Comparison of ENCODE assay signal across 19 mouse cellular contexts in the genomic region with DNA sequence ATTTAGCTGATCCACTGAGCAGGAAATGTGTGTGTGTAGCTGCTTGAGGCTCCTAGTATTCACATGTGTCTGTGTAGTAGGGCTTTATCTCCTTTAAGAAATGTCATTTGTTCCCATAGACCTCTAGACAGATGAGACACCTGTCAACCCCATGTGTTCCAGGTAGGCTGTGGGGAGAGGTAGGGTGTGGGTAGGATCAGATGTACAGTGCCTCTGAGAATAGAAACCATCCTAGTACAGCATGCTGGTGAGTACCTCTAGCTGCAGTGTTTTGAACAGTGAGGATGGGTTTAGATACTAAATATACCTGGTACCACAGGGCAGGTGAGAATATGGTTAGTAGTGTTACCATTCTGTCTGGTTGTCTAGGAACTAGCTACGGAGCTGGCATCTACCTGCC.
DNase-seq lines count a peak whose midpoint lies in the region; ATAC-seq and TF ChIP-seq lines count a peak whose summit lies in the region.
"Had no signal": no experiment of that assay in that cellular context is flagged by ENCODE, and none has a peak within 500 bp of the region (broad histone marks: within the 10 kb centered on the region; RNA-seq: fewer than 3 reads in every experiment).

No protein-coding gene starts in this region.

- ATAC-seq in forebrain, embryonic 12.5 days (ENCODE audit: low FRiP score) = no peak
- no peak for ATAC-seq in forebrain, embryonic 13.5 days
- no peak for ATAC-seq in hindbrain, postnatal 0 days
- ATAC-seq in midbrain, embryonic 15.5 days (replicated peaks) = peak; percentile 38
- no peak for ATAC-seq in megakaryocyte progenitor cell, adult 5-6 weeks (replicated peaks; ENCODE audit: poor library complexity)

- H3K27me3 ChIP-seq in forebrain, embryonic 12.5 days = peaks cover 32% of the 10 kb centered on the region
- peaks cover 53% of the 10 kb centered on the region for H3K27me3 ChIP-seq in forebrain, embryonic 13.5 days
- no peaks in the 10 kb centered on the region for H3K27me3 ChIP-seq in hindbrain, postnatal 0 days (ENCODE audit: insufficient read depth, low read length)
- H3K27me3 ChIP-seq in midbrain, embryonic 15.5 days (replicated peaks) = no peaks in the 10 kb centered on the region
- H3K27me3 ChIP-seq: heart, embryonic 13.5 days; kidney, embryonic 15.5 days; megakaryocyte, embryonic 14.5 days had no signal

- 0 out of 2 replicates have a peak overlapping the region, but pooled peaks have one; percentile 53 for H3K27ac ChIP-seq in forebrain, embryonic 12.5 days
- H3K27ac ChIP-seq in forebrain, embryonic 13.5 days = peak overlapping the region; percentile 21; the same call in 1 of the 2 replicates
- H3K27ac ChIP-seq in hindbrain, postnatal 0 days = peak overlapping the region; percentile 51; the same call in 1 of the 2 replicates
- H3K27ac ChIP-seq in midbrain, embryonic 15.5 days = peak overlapping the region; percentile 77
- H3K27ac ChIP-seq: heart, adult 2 months; heart, embryonic 13.5 days; kidney, embryonic 15.5 days had no signal

- H3K4me1 ChIP-seq in forebrain, embryonic 12.5 days = peaks cover 22% of the 10 kb centered on the region
- peaks cover 9% of the 10 kb centered on the region for H3K4me1 ChIP-seq in forebrain, embryonic 13.5 days
- H3K4me1 ChIP-seq in hindbrain, postnatal 0 days (ENCODE audit: insufficient read depth, low read length) = 0 out of 2 replicates have a peak, but pooled peaks cover 7% of the 10 kb centered on the region
- peaks cover 30% of the 10 kb centered on the region for H3K4me1 ChIP-seq in midbrain, embryonic 15.5 days
- H3K4me1 ChIP-seq: heart, embryonic 13.5 days; kidney, embryonic 15.5 days; megakaryocyte, embryonic 14.5 days had no signal

- DNase-seq in hindbrain, postnatal 0 days (ENCODE audit: low spot score) = no peak
- DNase-seq in adrenal gland, adult 18-20 months (ENCODE audit: low spot score in 2 of 2) = no peak
- DNase-seq in testis, postnatal 10 days (ENCODE audit: low spot score) = no peak
- DNase-seq: adrenal gland, adult 8-10 months; cerebellum, adult 11-12 months; gastrocnemius, postnatal 36 days; heart, adult 2 months; heart, postnatal 14 days; kidney, adult 11 months; kidney, postnatal 4 days; layer of hippocampus, adult 9-11 months; lung, adult 18-20 months had no signal

- TF ChIP-seq CTCF in hindbrain, postnatal 0 days (IDR thresholded peaks at IDR 0.05; ENCODE audit: low read depth) = no peak

- H3K36me3 ChIP-seq in forebrain, embryonic 12.5 days (replicated peaks) = no peaks in the 10 kb centered on the region
- no peaks in the 10 kb centered on the region for H3K36me3 ChIP-seq in forebrain, embryonic 13.5 days (ENCODE audit: poor library complexity, severe bottlenecking)
- H3K36me3 ChIP-seq in hindbrain, postnatal 0 days (ENCODE audit: insufficient read depth, low read length) = no peaks in the 10 kb centered on the region
- H3K36me3 ChIP-seq in midbrain, embryonic 15.5 days (replicated peaks) = no peaks in the 10 kb centered on the region
- H3K36me3 ChIP-seq: heart, embryonic 13.5 days; kidney, embryonic 15.5 days had no signal

- no peak overlapping the region for H3K4me2 ChIP-seq in forebrain, embryonic 12.5 days
- no peak overlapping the region for H3K4me2 ChIP-seq in forebrain, embryonic 13.5 days
- H3K4me2 ChIP-seq in hindbrain, postnatal 0 days (ENCODE audit: low read depth, low read length) = no peak overlapping the region
- H3K4me2 ChIP-seq in midbrain, embryonic 15.5 days = no peak overlapping the region
- H3K4me2 ChIP-seq: heart, embryonic 13.5 days; kidney, embryonic 15.5 days had no signal

- no peak overlapping the region for H3K4me3 ChIP-seq in forebrain, embryonic 12.5 days (replicated peaks)
- H3K4me3 ChIP-seq in forebrain, embryonic 13.5 days = no peak overlapping the region
- no peak overlapping the region for H3K4me3 ChIP-seq in hindbrain, postnatal 0 days (ENCODE audit: low read length)
- no peak overlapping the region for H3K4me3 ChIP-seq in midbrain, embryonic 15.5 days
- H3K4me3 ChIP-seq: heart, adult 2 months; heart, embryonic 13.5 days; kidney, embryonic 15.5 days; megakaryocyte, embryonic 14.5 days had no signal

- WGBS in forebrain, embryonic 12.5 days = 92% methylated on average over 1 of the region's 1 CpGs
- WGBS in forebrain, embryonic 13.5 days = 86% methylated on average over 1 of the region's 1 CpGs
- 71% methylated on average over 1 of the region's 1 CpGs for WGBS in hindbrain, postnatal 0 days
- WGBS in midbrain, embryonic 15.5 days = 67% methylated on average over 1 of the region's 1 CpGs

- no peaks in the 10 kb centered on the region for H3K9me3 ChIP-seq in forebrain, embryonic 12.5 days
- no peaks in the 10 kb centered on the region for H3K9me3 ChIP-seq in forebrain, embryonic 13.5 days (replicated peaks)
- H3K9me3 ChIP-seq in hindbrain, postnatal 0 days (ENCODE audit: low read length) = no peaks in the 10 kb centered on the region
- no peaks in the 10 kb centered on the region for H3K9me3 ChIP-seq in midbrain, embryonic 15.5 days
- H3K9me3 ChIP-seq: heart, embryonic 13.5 days; kidney, embryonic 15.5 days had no signal

- no peak overlapping the region for H3K9ac ChIP-seq in forebrain, embryonic 12.5 days
- H3K9ac ChIP-seq in forebrain, embryonic 13.5 days = no peak overlapping the region
- H3K9ac ChIP-seq in hindbrain, postnatal 0 days (replicated peaks; ENCODE audit: low read length) = no peak overlapping the region
- peak overlapping the region; percentile 4; the same call in 1 of the 2 replicates for H3K9ac ChIP-seq in midbrain, embryonic 15.5 days
- H3K9ac ChIP-seq: heart, embryonic 13.5 days; kidney, embryonic 15.5 days had no signal

Comparison
In these comparisons a context has a peak if more than half of its experiments do, and no peak if none do; other contexts are left out.
1. H3K27ac ChIP-seq: peak in every context shown above with its lines; median percentile 77 in midbrain, embryonic 15.5 days; 53 in forebrain, embryonic 12.5 days; 51 in hindbrain, postnatal 0 days; 21 in forebrain, embryonic 13.5 days.